Mouse (Mus musculus) hindbrain, embryonic 10.5 days (tissue): ENCODE data around the gene Krt34. TPM values are rescaled to one million over a fixed set of nuclear protein-coding genes. Genes with fewer than 3 reads are reported as not detected.

Source experiments
- DNase-seq: peaks from one replicate; pipeline ENCODE4 v3.0.0-alpha.2; 2017; ENCODE audit warnings: low spot score
- H3K27ac ChIP-seq: fragments of 300-500 bp; sonication (generic); 2 replicates; pipeline ENCODE4 v1.5.1; 2016; ENCODE audit warnings: mild to moderate bottlenecking, moderate library complexity
- H3K27me3 ChIP-seq: fragments of 300-500 bp; sonication (generic); 2 replicates; pipeline ENCODE4 v1.6.1; 2016; ENCODE audit warnings: mild to moderate bottlenecking; ENCODE audit not compliant: poor library complexity, insufficient read depth, severe bottlenecking
- H3K36me3 ChIP-seq: fragments of 300-500 bp; sonication (generic); 2 replicates; pipeline ENCODE4 v1.6.1; 2016; ENCODE audit warnings: mild to moderate bottlenecking, moderate library complexity
- H3K4me1 ChIP-seq: fragments of 300-500 bp; sonication (generic); replicated peaks from 2 replicates; pipeline ENCODE4 v1.6.1; 2016; ENCODE audit warnings: mild to moderate bottlenecking
- H3K4me3 ChIP-seq: fragments of 300-500 bp; sonication (generic); 2 replicates; pipeline ENCODE4 v1.5.1; 2016; ENCODE audit warnings: mild to moderate bottlenecking, moderate library complexity
- H3K9me3 ChIP-seq: fragments of 300-500 bp; sonication (generic); 2 replicates; pipeline ENCODE4 v1.6.1; 2016; ENCODE audit warnings: mild to moderate bottlenecking, moderate library complexity
- WGBS: fragments of 180-500 bp; shearing (Covaris S2); methylation state at CpG from one replicate; pipeline ENCODE4 v1.1.7; 2016; 5-methylcytosine and 5-hydroxymethylcytosine counted together
- polyA plus RNA-seq: library from polyadenylated mRNA; unstranded; fragments of >200 nt; fragmentation: Nextera tagmentation; extraction: Ambion mirVana; gene quantifications from 2 replicates; pipeline ENCODE4 v1.2.1, GENCODE M21; 2016

The Krt34 gene
- polyA plus RNA-seq, 1 experiment from 2014 or later = not detected

DNA sequence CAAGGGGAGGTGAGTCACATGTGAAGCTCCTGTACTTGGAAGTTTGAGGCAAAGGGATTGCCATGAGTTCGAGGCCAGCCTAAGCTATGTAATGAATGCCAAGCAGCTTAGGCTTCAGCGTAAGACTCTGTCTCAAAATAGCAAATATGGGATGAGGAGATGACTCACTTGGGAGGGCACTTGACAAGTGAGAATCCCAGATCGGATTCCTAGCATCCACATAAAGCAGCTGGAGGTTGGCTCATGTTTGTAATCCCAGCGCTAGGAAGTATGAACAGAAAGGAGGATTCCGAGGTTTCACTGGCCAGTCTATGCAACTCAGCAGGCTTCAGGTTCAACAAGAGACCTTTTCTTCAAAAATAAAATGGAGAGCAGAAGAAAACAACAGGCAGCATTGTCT lies 19.9 kb downstream of the Krt34 start:
- Histone ChIP-seq H3K27me3 (no peaks in the 10 kb centered on the region), H3K9me3 (no peaks in the 10 kb centered on the region), H3K4me1 (peaks cover 5% of the 10 kb centered on the region), H3K27ac (no peak overlapping the region), H3K4me3 (no peak overlapping the region), H3K36me3 (no peaks in the 10 kb centered on the region)
- DNase-seq = no peak
- WGBS = 82% methylated on average over 5 of the region's 5 CpGs

DNA sequence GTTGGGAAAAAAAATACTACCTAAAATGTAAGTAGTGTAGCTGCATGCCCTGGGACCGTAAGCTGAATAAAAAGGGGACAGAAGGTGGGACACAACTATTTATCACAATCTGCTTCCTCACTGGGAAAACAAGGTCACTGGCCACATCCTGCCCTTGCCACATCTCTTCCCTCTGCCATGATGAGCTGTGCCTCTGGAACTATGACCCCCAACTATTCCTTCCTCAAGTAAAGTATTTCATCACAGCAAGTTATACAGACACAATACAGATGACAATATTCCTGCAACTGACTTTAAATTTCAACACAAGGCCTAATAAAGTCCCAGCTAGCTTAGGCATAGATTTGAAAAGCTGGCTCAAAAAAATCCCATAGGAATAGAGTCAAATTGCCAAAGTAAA lies 21.9 kb downstream of the Krt34 start:
- H3K9me3 ChIP-seq = no peaks in the 10 kb centered on the region
- no peaks in the 10 kb centered on the region for H3K27me3 ChIP-seq
- H3K4me3 ChIP-seq = no peak overlapping the region
- no peaks in the 10 kb centered on the region for H3K36me3 ChIP-seq
- DNase-seq = no peak
- 97% methylated on average over 1 of the region's 1 CpGs for WGBS
- no peaks in the 10 kb centered on the region for H3K4me1 ChIP-seq
- no peak overlapping the region for H3K27ac ChIP-seq

DNA sequence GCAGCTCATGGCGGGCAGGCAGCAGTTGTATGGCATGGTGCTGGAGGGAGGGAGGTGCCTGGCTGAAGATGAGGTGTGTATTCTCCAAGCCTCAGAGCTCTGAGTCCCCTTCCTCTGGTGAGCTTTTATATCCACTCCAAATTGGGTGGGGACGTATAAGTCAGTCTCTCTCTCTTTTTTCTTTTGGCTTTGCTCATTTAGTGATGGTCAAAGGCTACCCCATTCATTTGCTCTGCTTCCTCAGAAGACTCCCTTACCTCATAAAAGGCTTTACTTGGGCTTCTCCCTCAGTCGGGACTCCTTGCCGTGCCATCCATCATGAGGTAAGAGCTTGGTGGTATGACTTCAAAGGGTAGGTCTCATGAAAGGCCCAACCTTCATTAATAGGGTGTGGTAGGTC lies 25.2 kb downstream of the Krt34 start, which contains the start of gene Krt33a:
Krt33a (minus strand) TSS at position 101 of the 400 bp plus-strand sequence.
- no peak for DNase-seq
- WGBS = 80% methylated on average over 4 of the region's 4 CpGs
- no peaks in the 10 kb centered on the region for H3K9me3 ChIP-seq
- H3K36me3 ChIP-seq = no peaks in the 10 kb centered on the region
- no peak within 1 kb of the TSS for H3K4me3 ChIP-seq
- H3K4me1 ChIP-seq = no peaks in the 10 kb centered on the region
- no peak within 1 kb of the TSS for H3K27ac ChIP-seq
- no peaks in the 10 kb centered on the region for H3K27me3 ChIP-seq

DNA sequence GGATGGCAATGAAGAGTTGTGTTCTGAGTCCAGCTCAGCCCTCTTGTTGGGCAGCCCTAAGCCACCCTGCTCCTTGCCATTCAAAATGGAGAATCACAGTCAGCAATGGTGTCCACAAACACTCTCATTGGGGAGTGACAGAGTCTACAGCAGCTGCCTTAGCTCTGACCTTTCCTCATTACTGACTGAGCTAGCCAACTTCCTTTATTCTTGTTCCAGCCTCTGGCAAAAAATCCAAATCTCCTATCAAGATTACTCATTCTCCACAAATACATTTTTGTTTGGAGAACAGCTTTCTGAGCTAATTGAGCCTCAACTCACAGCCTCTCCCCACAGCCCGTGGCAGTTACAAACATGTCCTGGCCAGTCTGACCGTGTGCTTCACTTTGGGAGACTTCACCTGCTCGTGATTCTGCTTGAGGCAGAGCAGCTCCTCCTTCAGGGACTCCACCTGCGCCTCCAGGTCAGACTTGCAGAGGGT lies 27.6 kb downstream of the Krt34 start:
- H3K27me3 ChIP-seq = no peaks in the 10 kb centered on the region
- H3K9me3 ChIP-seq = no peaks in the 10 kb centered on the region
- WGBS = 84% methylated on average over 4 of the region's 4 CpGs
- no peak for DNase-seq
- no peak overlapping the region for H3K4me3 ChIP-seq
- no peak overlapping the region for H3K27ac ChIP-seq
- H3K4me1 ChIP-seq = no peaks in the 10 kb centered on the region
- no peaks in the 10 kb centered on the region for H3K36me3 ChIP-seq

DNA sequence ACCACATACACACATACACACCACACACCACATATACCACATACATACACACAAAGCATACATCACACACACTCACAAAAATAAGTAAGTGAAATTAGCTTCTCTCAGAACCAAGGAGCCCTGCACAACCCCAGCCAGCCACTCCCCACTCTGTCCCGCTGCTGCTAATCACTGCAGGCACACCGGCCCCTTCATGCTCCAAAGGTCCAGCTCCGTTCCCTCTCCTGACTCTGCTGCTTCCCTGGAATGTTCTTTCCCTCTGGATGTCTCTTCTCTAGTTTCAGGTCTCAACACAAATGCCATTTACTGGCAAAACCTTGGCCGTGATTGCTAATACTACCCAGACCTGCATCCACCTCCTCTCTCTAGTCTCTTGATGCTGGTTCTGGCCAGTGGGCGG lies 30.7 kb downstream of the Krt34 start:
- no peaks in the 10 kb centered on the region for H3K27me3 ChIP-seq
- WGBS = 81% methylated on average over 5 of the region's 5 CpGs
- no peak for DNase-seq

DNA sequence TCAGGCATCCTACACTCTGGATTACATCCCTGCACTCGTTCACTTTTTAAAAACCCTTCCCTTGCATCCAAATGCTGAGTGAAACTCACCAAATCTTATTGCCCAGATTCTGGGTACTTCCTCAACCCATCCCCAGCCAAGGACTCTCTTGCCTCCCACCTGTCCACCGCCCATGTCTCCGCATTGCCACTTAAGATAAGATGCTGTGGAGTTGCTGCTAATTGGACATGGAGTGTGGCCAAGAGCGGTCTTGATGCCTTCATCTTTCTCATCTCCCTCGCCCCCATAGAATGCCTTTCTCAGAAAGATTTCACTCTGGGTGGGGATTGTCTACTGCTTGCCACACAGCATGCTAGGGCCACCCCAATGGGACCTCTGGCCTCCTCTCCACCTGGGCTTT lies 33.0 kb downstream of the Krt34 start:
- DNase-seq = no peak
- Histone ChIP-seq H3K4me1 (no peaks in the 10 kb centered on the region), H3K36me3 (no peaks in the 10 kb centered on the region), H3K27me3 (no peaks in the 10 kb centered on the region), H3K27ac (no peak overlapping the region), H3K4me3 (no peak overlapping the region), H3K9me3 (no peaks in the 10 kb centered on the region)
- WGBS = 90% methylated on average over 5 of the region's 5 CpGs

More for the DNA sequence above, 30.7 kb downstream of the Krt34 start:
- H3K4me1 ChIP-seq = no peaks in the 10 kb centered on the region
- no peak overlapping the region for H3K27ac ChIP-seq
- no peaks in the 10 kb centered on the region for H3K9me3 ChIP-seq
- no peak overlapping the region for H3K4me3 ChIP-seq
- no peaks in the 10 kb centered on the region for H3K36me3 ChIP-seq

GRCm38 (mm10) chr11:100006624-100007023 lies 34.7 kb downstream of the Krt34 start:
- Histone ChIP-seq H3K27ac (no peak overlapping the region), H3K4me3 (no peak overlapping the region), H3K9me3 (no peaks in the 10 kb centered on the region), H3K36me3 (no peaks in the 10 kb centered on the region), H3K27me3 (no peaks in the 10 kb centered on the region), H3K4me1 (no peaks in the 10 kb centered on the region)
- DNase-seq = no peak
- WGBS = 49% methylated on average over 3 of the region's 3 CpGs

DNA sequence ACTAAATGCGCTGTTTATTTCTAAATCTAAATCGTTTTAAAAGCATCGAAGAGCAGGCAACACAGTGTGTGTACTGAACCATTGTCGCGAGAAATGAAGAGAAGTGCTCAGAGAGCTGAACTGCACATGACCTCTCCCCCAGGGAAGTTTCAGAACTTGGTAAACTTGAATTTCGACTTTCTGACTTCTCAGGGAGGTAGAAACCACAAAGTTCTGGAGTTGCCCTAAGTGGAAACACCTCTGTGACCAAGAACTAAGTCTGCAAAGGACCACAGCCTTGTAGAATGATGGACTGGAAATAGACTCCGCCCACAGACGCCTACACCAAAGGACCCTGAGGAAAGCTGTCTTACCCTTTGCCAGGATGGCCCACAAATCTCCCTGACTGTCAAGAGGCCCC lies 35.4 kb downstream of the Krt34 start:
- 89% methylated on average over 8 of the region's 8 CpGs for WGBS

DNA sequence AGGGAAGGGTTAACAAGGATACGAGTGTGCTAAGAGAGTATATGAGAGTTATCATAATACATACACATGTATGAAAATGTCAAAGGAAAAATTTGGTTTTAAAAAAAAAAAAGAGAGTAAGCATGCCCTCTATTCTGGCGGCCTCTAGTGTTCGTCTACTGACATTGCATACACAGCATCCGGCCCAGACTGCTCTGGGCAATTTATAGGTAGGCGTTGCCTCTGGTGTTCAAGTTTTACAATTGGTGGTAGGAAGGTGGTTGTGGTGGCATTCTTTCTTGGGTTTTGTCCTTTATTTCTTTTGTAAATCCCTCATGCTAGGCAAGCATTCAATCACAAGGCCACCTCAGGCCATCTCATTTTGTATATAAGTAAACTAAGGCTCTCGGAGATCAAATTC lies 36.5 kb downstream of the Krt34 start:
- no peaks in the 10 kb centered on the region for H3K4me1 ChIP-seq
- WGBS = 31% methylated on average over 6 of the region's 6 CpGs
- no peaks in the 10 kb centered on the region for H3K36me3 ChIP-seq
- no peaks in the 10 kb centered on the region for H3K9me3 ChIP-seq
- H3K27me3 ChIP-seq = no peaks in the 10 kb centered on the region
- H3K4me3 ChIP-seq = no peak overlapping the region
- no peak overlapping the region for H3K27ac ChIP-seq
- DNase-seq = peak; percentile 31

More for the DNA sequence above, 35.4 kb downstream of the Krt34 start:
- H3K9me3 ChIP-seq = no peaks in the 10 kb centered on the region
- no peaks in the 10 kb centered on the region for H3K36me3 ChIP-seq
- no peak for DNase-seq
- H3K27ac ChIP-seq = no peak overlapping the region
- H3K4me3 ChIP-seq = no peak overlapping the region
- no peaks in the 10 kb centered on the region for H3K4me1 ChIP-seq
- H3K27me3 ChIP-seq = no peaks in the 10 kb centered on the region

DNA sequence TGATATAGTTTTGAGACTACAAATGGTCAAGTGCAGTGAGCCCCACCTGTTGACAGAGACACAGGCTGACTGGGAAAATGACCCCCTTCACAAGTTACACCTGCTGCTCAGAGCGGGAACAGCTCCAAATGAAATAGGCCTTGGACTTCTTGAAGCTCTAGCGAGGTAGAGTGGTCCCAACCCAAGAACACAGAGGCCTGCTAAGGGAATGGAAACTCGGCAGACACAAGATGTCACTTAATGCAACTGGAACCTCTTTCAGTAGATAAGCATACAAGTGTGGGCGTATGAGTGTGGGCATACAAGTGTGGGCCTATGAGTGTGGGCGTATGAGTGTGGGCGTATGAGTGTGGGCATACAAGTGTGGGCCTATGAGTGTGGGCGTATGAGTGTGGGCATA lies 42.3 kb downstream of the Krt34 start:
- WGBS = 89% methylated on average over 7 of the region's 7 CpGs
- Histone ChIP-seq H3K9me3 (no peaks in the 10 kb centered on the region), H3K27me3 (peaks cover 6% of the 10 kb centered on the region), H3K27ac (no peak overlapping the region), H3K36me3 (no peaks in the 10 kb centered on the region), H3K4me3 (no peak overlapping the region), H3K4me1 (no peaks in the 10 kb centered on the region)
- no peak for DNase-seq

- H3K4me1 ChIP-seq = peaks cover 7% of the 10 kb centered on the region
- no peaks in the 10 kb centered on the region for H3K36me3 ChIP-seq
- H3K27ac ChIP-seq = no peak overlapping the region
- DNase-seq = no peak
- no peaks in the 10 kb centered on the region for H3K9me3 ChIP-seq
- WGBS = 75% methylated on average over 4 of the region's 4 CpGs
- H3K4me3 ChIP-seq = no peak overlapping the region
- peaks cover 24% of the 10 kb centered on the region for H3K27me3 ChIP-seq
Measured at GRCm38 (mm10) chr11:99994384-99994661, 47.0 kb downstream of the Krt34 start.

GRCm38 (mm10) chr11:99993620-99994383 lies 47.6 kb downstream of the Krt34 start, which contains the start of gene Krtap17-1:
Krtap17-1 (minus strand) TSS chr11:99993994.
- H3K4me1 ChIP-seq = peaks cover 7% of the 10 kb centered on the region
- peak within 1 kb of the TSS; percentile 32 for H3K4me3 ChIP-seq
- no peaks in the 10 kb centered on the region for H3K9me3 ChIP-seq
- H3K36me3 ChIP-seq = no peaks in the 10 kb centered on the region
- peaks cover 24% of the 10 kb centered on the region for H3K27me3 ChIP-seq
- H3K27ac ChIP-seq = no peak within 1 kb of the TSS
- WGBS = 26% methylated on average over 26 of the region's 26 CpGs
- DNase-seq = peak; percentile 8

- 81% methylated on average over 3 of the region's 3 CpGs for WGBS
- H3K9me3 ChIP-seq = no peaks in the 10 kb centered on the region
- H3K4me1 ChIP-seq = peaks cover 7% of the 10 kb centered on the region
- no peak for DNase-seq
- no peaks in the 10 kb centered on the region for H3K36me3 ChIP-seq
- peaks cover 26% of the 10 kb centered on the region for H3K27me3 ChIP-seq
- no peak overlapping the region for H3K27ac ChIP-seq
- H3K4me3 ChIP-seq = no peak overlapping the region
Measured at GRCm38 (mm10) chr11:99990571-99990970, 50.8 kb downstream of the Krt34 start.
